Mouse (Mus musculus) gastrocnemius, postnatal 36 days (tissue): Measurements from ENCODE around the gene Sar1a. TPM values are rescaled to one million over a fixed set of nuclear protein-coding genes. Genes with fewer than 3 reads are reported as not detected.

Experiments used
- DNase-seq, 2 experiments: peaks; one replicate each; pipeline ENCODE4 v3.0.0; 2022
- intact Hi-C: fragments of 180-260 bp; cut with DNase I; formaldehyde crosslinking; loops from one replicate; pipeline ENCODE4 v1.15.1; 2025
- total RNA-seq, 2 experiments: library from RNA; stranded (reverse); gene quantifications; 2 replicates each; pipeline ENCODE4 v1.2.3; 2021

Gene Sar1a
- total RNA-seq, 2 experiments from 2014 or later, result 102 to 112 TPM

- no peak for DNase-seq
- intact Hi-C loops, result no loop called here
These were observed 37.6 kb downstream of the Sar1a start for GRCm38 (mm10) chr10:61717406-61718296.

- intact Hi-C loops, result no loop called here
- DNase-seq, result no peak
These were observed 40.2 kb downstream of the Sar1a start for GRCm38 (mm10) chr10:61720331-61720730.

GRCm38 (mm10) chr10:61722215-61722614 lies 42.1 kb downstream of the Sar1a start:
- intact Hi-C loops, result no loop called here
- no peak for DNase-seq

GRCm38 (mm10) chr10:61723271-61723670 lies 43.2 kb downstream of the Sar1a start:
- DNase-seq, result no peak
- intact Hi-C loops, result no loop called here

- intact Hi-C loops, result no loop called here
- no peak for DNase-seq
These were observed 49.1 kb downstream of the Sar1a start for GRCm38 (mm10) chr10:61729181-61729580.

- intact Hi-C loops, result loop anchor here (5.0 kb wide), 1 partner anchor 58 kb away; no protein-coding TSS in a partner anchor
- no peak for DNase-seq
These were observed 50.1 kb downstream of the Sar1a start for GRCm38 (mm10) chr10:61730171-61730570.

- intact Hi-C loops, result loop anchor here (5.0 kb wide), 1 partner anchor 62 kb away; no protein-coding TSS in a partner anchor
- DNase-seq, result no peak
These were observed 54.3 kb downstream of the Sar1a start for GRCm38 (mm10) chr10:61734377-61734776.

- no peak for DNase-seq
These were observed 56.6 kb downstream of the Sar1a start for GRCm38 (mm10) chr10:61736671-61737078.

GRCm38 (mm10) chr10:61737537-61737936 lies 57.4 kb downstream of the Sar1a start:
- no peak for DNase-seq
- intact Hi-C loops, result no loop called here

More at GRCm38 (mm10) chr10:61736671-61737078, 56.6 kb downstream of the Sar1a start:
- intact Hi-C loops, result no loop called here

- intact Hi-C loops, result no loop called here
- DNase-seq, result no peak
These were observed 58.0 kb downstream of the Sar1a start for GRCm38 (mm10) chr10:61738126-61738525.

- intact Hi-C loops, result no loop called here
- no peak for DNase-seq
These were observed 61.2 kb downstream of the Sar1a start for GRCm38 (mm10) chr10:61741306-61741705.

- no peak for DNase-seq
- intact Hi-C loops, result no loop called here
These were observed 61.8 kb downstream of the Sar1a start for GRCm38 (mm10) chr10:61741873-61742272.

GRCm38 (mm10) chr10:61742336-61742735 lies 62.2 kb downstream of the Sar1a start:
- intact Hi-C loops, result no loop called here
- no peak for DNase-seq

Other genes starting within 250 kb of the Sar1a start
- gene Eif4ebp2, start 227.6 kb upstream of the Sar1a start, total RNA-seq, result 100 to 1,000 TPM; 115 to 116 TPM
- 100 to 1,000 TPM; 131 to 150 TPM for gene Lrrc20, start 204.5 kb upstream of the Sar1a start, total RNA-seq
- not detected for gene Npffr1, start 84.8 kb upstream of the Sar1a start, total RNA-seq
- gene Ppa1, start 31.7 kb upstream of the Sar1a start, total RNA-seq, result 10 to 100 TPM; 48.9 to 54.0 TPM
- gene Tysnd1, start 15.2 kb downstream of the Sar1a start, total RNA-seq, result 10 to 100 TPM in 1 of 2 experiments, 1 to 10 TPM in 1; 10.0 to 10.7 TPM
- 10 to 100 TPM; 12.5 to 17.2 TPM for gene Aifm2, start 35.0 kb downstream of the Sar1a start, total RNA-seq
- gene H2afy2, start 103.8 kb downstream of the Sar1a start, total RNA-seq, result 1 to 10 TPM in 1 of 2 experiments, under 1 TPM in 1; 0.52 to 1.0 TPM